Comparison of ENCODE assay signal across 25 mouse cellular contexts in genomic region chr3:103098662-103099061, GRCm38 (mm10). TPM values are rescaled to one million over a fixed set of nuclear protein-coding genes. Genes with fewer than 3 reads are reported as not detected.
DNase-seq lines count a peak whose midpoint lies in the region; ATAC-seq and TF ChIP-seq lines count a peak whose summit lies in the region.
"Had no signal": no experiment of that assay in that cellular context is flagged by ENCODE, and none has a peak within 500 bp of the region (broad histone marks: within the 10 kb centered on the region; RNA-seq: fewer than 3 reads in every experiment).

No protein-coding gene starts in this region.

- peaks cover 13% of the 10 kb centered on the region for H3K4me1 ChIP-seq in heart, embryonic 13.5 days
- peaks cover 4% of the 10 kb centered on the region; the same call in 1 of the 2 replicates for H3K4me1 ChIP-seq in heart, embryonic 11.5 days (ENCODE audit: control insufficient read depth, insufficient read depth, low read length)
- peaks cover 44% of the 10 kb centered on the region for H3K4me1 ChIP-seq in E14TG2a.4 (replicated peaks; ENCODE audit: low read depth, low read length)

- no peaks in the 10 kb centered on the region for H3K9me3 ChIP-seq in heart, embryonic 13.5 days
- H3K9me3 ChIP-seq in heart, embryonic 11.5 days (replicated peaks; ENCODE audit: control insufficient read depth, low read length) = no peaks in the 10 kb centered on the region
- no peaks in the 10 kb centered on the region for H3K9me3 ChIP-seq in E14TG2a.4 (ENCODE audit: low read length)
- H3K9me3 ChIP-seq: forebrain, embryonic 12.5 days; kidney, embryonic 15.5 days; limb, embryonic 10.5 days had no signal

- DNase-seq in right cerebral cortex, postnatal 14 days = peak; percentile 11
- no peak for DNase-seq in right cerebral cortex, postnatal 4 days
- peak; percentile 11 for DNase-seq in splenic B cell, adult 2 months (ENCODE audit: low read depth, low spot score)
- DNase-seq in adrenal gland, postnatal 36 days = no peak
- DNase-seq: cerebellum, adult 8-10 months; kidney, postnatal 4 days; layer of hippocampus, adult 9-11 months; lung, embryonic 14.5 days; retina, postnatal 1 day had no signal

- 66% methylated on average over 23 of the region's 23 CpGs for WGBS in heart, embryonic 13.5 days
- 64% methylated on average over 23 of the region's 23 CpGs for WGBS in heart, embryonic 11.5 days (ENCODE audit: insufficient replicate concordance)

- H3K4me3 ChIP-seq in heart, embryonic 13.5 days = no peak overlapping the region
- no peak overlapping the region for H3K4me3 ChIP-seq in heart, embryonic 11.5 days (ENCODE audit: low read depth, low read length)
- peak overlapping the region; percentile 50 for H3K4me3 ChIP-seq in E14TG2a.4 (replicated peaks; ENCODE audit: low read length)
- H3K4me3 ChIP-seq: forebrain, embryonic 12.5 days; kidney, embryonic 15.5 days; left cerebral cortex, adult 2 months; limb, embryonic 10.5 days had no signal

- no peak overlapping the region for H3K27ac ChIP-seq in heart, embryonic 13.5 days (replicated peaks)
- H3K27ac ChIP-seq in heart, embryonic 11.5 days (ENCODE audit: low read depth, low read length) = no peak overlapping the region
- H3K27ac ChIP-seq: forebrain, embryonic 12.5 days; kidney, embryonic 15.5 days; left cerebral cortex, adult 2 months; limb, embryonic 10.5 days had no signal

- no peak for ATAC-seq in heart, embryonic 13.5 days (ENCODE audit: extremely low read depth, insufficient number of reproducible peaks, low FRiP score, low TSS enrichment)
- ATAC-seq in heart, embryonic 11.5 days (replicated peaks; ENCODE audit: insufficient number of reproducible peaks, low FRiP score, low TSS enrichment) = no peak
- ATAC-seq: hindbrain, embryonic 16.5 days; intestine, postnatal 0 days; Patski had no signal

- H3K36me3 ChIP-seq in heart, embryonic 13.5 days = no peaks in the 10 kb centered on the region
- no peaks in the 10 kb centered on the region for H3K36me3 ChIP-seq in heart, embryonic 11.5 days (ENCODE audit: control insufficient read depth, insufficient read depth, low read length)
- no peaks in the 10 kb centered on the region for H3K36me3 ChIP-seq in E14TG2a.4 (ENCODE audit: insufficient read depth, low read length)
- H3K36me3 ChIP-seq in splenic B cell, adult 2 months (ENCODE audit: control insufficient read depth, insufficient read depth, low read length, poor library complexity, severe bottlenecking) = no peaks in the 10 kb centered on the region
- H3K36me3 ChIP-seq: forebrain, embryonic 12.5 days; kidney, embryonic 15.5 days; limb, embryonic 10.5 days had no signal

- H3K27me3 ChIP-seq in heart, embryonic 13.5 days (replicated peaks) = no peaks in the 10 kb centered on the region
- no peaks in the 10 kb centered on the region for H3K27me3 ChIP-seq in heart, embryonic 11.5 days (ENCODE audit: control insufficient read depth, insufficient read depth, low read length)
- H3K27me3 ChIP-seq in E14TG2a.4 (ENCODE audit: insufficient read depth, low read length) = no peaks in the 10 kb centered on the region
- H3K27me3 ChIP-seq in splenic B cell, adult 2 months (ENCODE audit: control insufficient read depth, insufficient read depth, low read length, poor library complexity, severe bottlenecking) = no peaks in the 10 kb centered on the region
- H3K27me3 ChIP-seq: kidney, embryonic 15.5 days; Patski had no signal

- no peak for TF ChIP-seq CTCF in E14TG2a.4 (conservative IDR thresholded peaks at IDR 0.05; ENCODE audit: low read length)

- peak overlapping the region; percentile 32 for H3K4me2 ChIP-seq in heart, embryonic 13.5 days
- H3K4me2 ChIP-seq in heart, embryonic 11.5 days = no peak overlapping the region
- H3K4me2 ChIP-seq: forebrain, embryonic 12.5 days; kidney, embryonic 15.5 days; lung, embryonic 14.5 days; midbrain, embryonic 11.5 days had no signal

- H3K9ac ChIP-seq in heart, embryonic 13.5 days = no peak overlapping the region
- H3K9ac ChIP-seq in heart, embryonic 11.5 days (ENCODE audit: low read depth, low read length) = no peak overlapping the region
- H3K9ac ChIP-seq: forebrain, embryonic 12.5 days; kidney, embryonic 15.5 days; lung, embryonic 14.5 days had no signal

RNA-seq across cellular contexts. Expression of gene Dennd2c, which starts 3.7 kb away (rescaled TPM):
- 3.0 and 3.7 TPM in 2 replicates for polyA plus RNA-seq in heart, embryonic 13.5 days (2015; fragmentation: Nextera tagmentation; extraction: Ambion mirVana)
- 5.0 TPM in 2 replicates for polyA plus RNA-seq in heart, embryonic 11.5 days (2014; fragmentation: Nextera tagmentation; extraction: Ambion mirVana)
- 1 to 10 TPM; 1.5 to 1.7 TPM for total RNA-seq in adrenal gland, postnatal 36 days (2021)

RNA-seq across cellular contexts. Expression of gene Ampd1, which starts 24.8 kb away (rescaled TPM):
- 0.09 and 0.16 TPM in 2 replicates for polyA plus RNA-seq in heart, embryonic 13.5 days (2015; fragmentation: Nextera tagmentation; extraction: Ambion mirVana)
- polyA plus RNA-seq in heart, embryonic 11.5 days (2014; fragmentation: Nextera tagmentation; extraction: Ambion mirVana) = 0.62 TPM in 1 of 2 replicates, not detected in the other
- not detected for total RNA-seq in adrenal gland, postnatal 36 days (2021)
- total RNA-seq: granulocyte monocyte progenitor cell, adult 5-6 weeks; hematopoietic stem cell, adult 5-6 weeks; left cerebral cortex, adult 2 months had no signal
- polyA plus RNA-seq: cortical plate, adult 2 months; embryonic facial prominence, embryonic 11.5 days; forebrain, embryonic 12.5 days; hindbrain, embryonic 16.5 days; intestine, postnatal 0 days; limb, embryonic 10.5 days; liver, adult 2 months had no signal

RNA-seq across cellular contexts. Expression of gene Nras, which starts 40.6 kb away (rescaled TPM):
- polyA plus RNA-seq in heart, embryonic 13.5 days (2015; fragmentation: Nextera tagmentation; extraction: Ambion mirVana) = 82.4 and 83.1 TPM in 2 replicates
- polyA plus RNA-seq in heart, embryonic 11.5 days (2014; fragmentation: Nextera tagmentation; extraction: Ambion mirVana) = 99.1 and 101 TPM in 2 replicates
- 10 to 100 TPM; 59.2 to 64.6 TPM for total RNA-seq in adrenal gland, postnatal 36 days (2021)

Comparison
In these comparisons a context has a peak if more than half of its experiments do, and no peak if none do; other contexts are left out.
1. DNase-seq: peak in right cerebral cortex, postnatal 14 days (single experiment) and splenic B cell, adult 2 months (single experiment); none in right cerebral cortex, postnatal 4 days (single experiment) and adrenal gland, postnatal 36 days (0 of 2).